7 mouse cellular contexts compared by ENCODE assay signal in genomic region chr19:6996006-6996405, GRCm38 (mm10). TPM values are rescaled to one million over a fixed set of nuclear protein-coding genes. Genes with fewer than 3 reads are reported as not detected.
DNase-seq lines count a peak whose midpoint lies in the region; ATAC-seq lines count a peak whose summit lies in the region.

Gene Nudt22, minus strand, starts transcription at chr19:6996117.
Gene Trpt1, plus strand, starts transcription at chr19:6996131.

- H3K27me3 ChIP-seq in intestine, embryonic 16.5 days (replicated peaks; ENCODE audit: control insufficient read depth, insufficient read depth, low read length) = no peaks in the 10 kb centered on the region
- H3K27me3 ChIP-seq in limb, embryonic 12.5 days = no peaks in the 10 kb centered on the region
- H3K27me3 ChIP-seq in midbrain, embryonic 14.5 days (ENCODE audit: control insufficient read depth, insufficient read depth, low read length) = no peaks in the 10 kb centered on the region

- H3K9ac ChIP-seq in intestine, embryonic 16.5 days (ENCODE audit: low read depth, low read length) = peak within 1 kb of the TSS; percentile 85
- peak within 1 kb of the TSS; percentile 74 for H3K9ac ChIP-seq in limb, embryonic 12.5 days (replicated peaks)
- H3K9ac ChIP-seq in midbrain, embryonic 14.5 days (replicated peaks; ENCODE audit: low read length) = peak within 1 kb of the TSS; percentile 73

- H3K9me3 ChIP-seq in intestine, embryonic 16.5 days (ENCODE audit: control insufficient read depth, low read length) = no peaks in the 10 kb centered on the region
- no peaks in the 10 kb centered on the region for H3K9me3 ChIP-seq in limb, embryonic 12.5 days
- no peaks in the 10 kb centered on the region for H3K9me3 ChIP-seq in midbrain, embryonic 14.5 days (ENCODE audit: control insufficient read depth, low read length)

- peaks cover 7% of the 10 kb centered on the region for H3K36me3 ChIP-seq in intestine, embryonic 16.5 days (ENCODE audit: control insufficient read depth, insufficient read depth, low read length)
- H3K36me3 ChIP-seq in limb, embryonic 12.5 days = peaks cover 28% of the 10 kb centered on the region
- H3K36me3 ChIP-seq in midbrain, embryonic 14.5 days (ENCODE audit: control insufficient read depth, insufficient read depth, low read length) = peaks cover 22% of the 10 kb centered on the region

- peak; percentile 78 for ATAC-seq in intestine, embryonic 16.5 days
- no peak; the same call in 1 of the 2 replicates for ATAC-seq in limb, embryonic 12.5 days (ENCODE audit: insufficient number of reproducible peaks, insufficient read depth, low FRiP score, low TSS enrichment, low read depth)
- ATAC-seq in midbrain, embryonic 14.5 days (ENCODE audit: low FRiP score, low TSS enrichment) = peak; percentile 59

- H3K27ac ChIP-seq in intestine, embryonic 16.5 days (ENCODE audit: low read length) = peak within 1 kb of the TSS; percentile 68
- H3K27ac ChIP-seq in limb, embryonic 12.5 days = peak within 1 kb of the TSS; percentile 74
- peak within 1 kb of the TSS; percentile 67; the same call in 1 of the 2 replicates for H3K27ac ChIP-seq in midbrain, embryonic 14.5 days (replicated peaks; ENCODE audit: low read depth, low read length)

- DNase-seq in adrenal gland, postnatal 10 days = peak; percentile 94
- DNase-seq in embryo, embryonic 11.5 days (ENCODE audit: low read depth, low spot score) = peak; percentile 80
- peak; percentile 73 to 86 for DNase-seq in gastrocnemius, postnatal 4 days (ENCODE audit: low spot score in 2 of 2)
- peak; percentile 88 for DNase-seq in midbrain, embryonic 14.5 days
- peak; percentile 55 to 66 for DNase-seq in spleen, adult 18-20 months

- H3K4me1 ChIP-seq in intestine, embryonic 16.5 days (ENCODE audit: control insufficient read depth, insufficient read depth, low read length) = peaks cover 33% of the 10 kb centered on the region
- H3K4me1 ChIP-seq in limb, embryonic 12.5 days (replicated peaks) = peaks cover 47% of the 10 kb centered on the region
- peaks cover 34% of the 10 kb centered on the region for H3K4me1 ChIP-seq in midbrain, embryonic 14.5 days (ENCODE audit: control insufficient read depth, insufficient read depth, low read length)

- WGBS in intestine, embryonic 16.5 days = under 1% methylated on average over 24 of the region's 24 CpGs
- WGBS in limb, embryonic 12.5 days = 1% methylated on average over 24 of the region's 24 CpGs
- WGBS in midbrain, embryonic 14.5 days = under 1% methylated on average over 24 of the region's 24 CpGs

- peak within 1 kb of the TSS; percentile 94 for H3K4me2 ChIP-seq in intestine, embryonic 16.5 days (ENCODE audit: low read depth, low read length)
- peak within 1 kb of the TSS; percentile 86 for H3K4me2 ChIP-seq in limb, embryonic 12.5 days
- H3K4me2 ChIP-seq in midbrain, embryonic 14.5 days (ENCODE audit: low read length) = peak within 1 kb of the TSS; percentile 87

- peak within 1 kb of the TSS; percentile 73 for H3K4me3 ChIP-seq in intestine, embryonic 16.5 days (ENCODE audit: low read length)
- peak within 1 kb of the TSS; percentile 63 for H3K4me3 ChIP-seq in limb, embryonic 12.5 days (replicated peaks)
- H3K4me3 ChIP-seq in midbrain, embryonic 14.5 days (replicated peaks; ENCODE audit: low read depth, low read length) = peak within 1 kb of the TSS; percentile 63

RNA-seq across cellular contexts. Expression of gene Nudt22, which starts in this region (rescaled TPM):
- 10 to 100 TPM; 29.4 to 34.1 TPM for total RNA-seq in adrenal gland, postnatal 10 days (2021)
- total RNA-seq in gastrocnemius, postnatal 4 days (2021) = 10 to 100 TPM; 17.1 to 23.6 TPM
- 33.0 and 40.2 TPM in 2 replicates for polyA plus RNA-seq in intestine, embryonic 16.5 days (2015; fragmentation: Nextera tagmentation; extraction: Ambion mirVana)
- polyA plus RNA-seq in limb, embryonic 12.5 days (2016; fragmentation: Nextera tagmentation; extraction: Ambion mirVana) = 20.1 and 22.6 TPM in 2 replicates
- polyA plus RNA-seq in midbrain, embryonic 14.5 days (2014; fragmentation: Nextera tagmentation; extraction: Ambion mirVana) = 19.4 and 20.2 TPM in 2 replicates

RNA-seq across cellular contexts. Expression of gene Trpt1, which starts in this region (rescaled TPM):
- 10 to 100 TPM; 13.3 to 21.3 TPM for total RNA-seq in adrenal gland, postnatal 10 days (2021)
- 10 to 100 TPM; 18.4 to 19.5 TPM for total RNA-seq in gastrocnemius, postnatal 4 days (2021)
- polyA plus RNA-seq in intestine, embryonic 16.5 days (2015; fragmentation: Nextera tagmentation; extraction: Ambion mirVana) = 8.9 and 9.5 TPM in 2 replicates
- polyA plus RNA-seq in limb, embryonic 12.5 days (2016; fragmentation: Nextera tagmentation; extraction: Ambion mirVana) = 10.8 and 11.0 TPM in 2 replicates
- 18.6 and 20.0 TPM in 2 replicates for polyA plus RNA-seq in midbrain, embryonic 14.5 days (2014; fragmentation: Nextera tagmentation; extraction: Ambion mirVana)
